13 mouse cellular contexts compared by ENCODE assay signal in genomic region chr6:94401617-94402481, GRCm38 (mm10).
DNase-seq lines count a peak whose midpoint lies in the region; ATAC-seq lines count a peak whose summit lies in the region.
"Had no signal": no experiment of that assay in that cellular context is flagged by ENCODE, and none has a peak within 500 bp of the region (broad histone marks: within the 10 kb centered on the region; RNA-seq: fewer than 3 reads in every experiment).

No protein-coding gene starts in this region.

- intact Hi-C loops in heart, postnatal 36 days (cut with DNase I), result loop anchor here (5.0 kb wide), 1 partner anchor 645 kb away; no protein-coding TSS in a partner anchor

- H3K4me1 ChIP-seq in kidney, embryonic 14.5 days (ENCODE audit: control insufficient read depth, insufficient read depth, low read length), result peaks cover 14% of the 10 kb centered on the region
- peaks cover 30% of the 10 kb centered on the region for H3K4me1 ChIP-seq in forebrain, embryonic 10.5 days
- peaks cover 18% of the 10 kb centered on the region for H3K4me1 ChIP-seq in midbrain, embryonic 15.5 days

- H3K4me3 ChIP-seq in kidney, embryonic 14.5 days (ENCODE audit: low read length), result no peak overlapping the region
- H3K4me3 ChIP-seq in forebrain, embryonic 10.5 days, result peak overlapping the region; percentile 34; the same call in 1 of the 2 replicates
- H3K4me3 ChIP-seq in midbrain, embryonic 15.5 days, result no peak overlapping the region

- H3K27ac ChIP-seq in kidney, embryonic 14.5 days (ENCODE audit: low read depth, low read length), result no peak overlapping the region
- no peak overlapping the region for H3K27ac ChIP-seq in forebrain, embryonic 10.5 days
- H3K27ac ChIP-seq in midbrain, embryonic 15.5 days, result 0 out of 2 replicates have a peak overlapping the region, but pooled peaks have one; percentile 62
- H3K27ac ChIP-seq: gastrocnemius, adult 2 months had no signal

- no peaks in the 10 kb centered on the region for H3K9me3 ChIP-seq in kidney, embryonic 14.5 days (ENCODE audit: control insufficient read depth, low read length)
- no peaks in the 10 kb centered on the region for H3K9me3 ChIP-seq in forebrain, embryonic 10.5 days
- H3K9me3 ChIP-seq in midbrain, embryonic 15.5 days, result no peaks in the 10 kb centered on the region

- whole genome bisulfite sequencing in kidney, embryonic 14.5 days, result 52% methylated on average over 9 of the region's 9 CpGs
- WGBS in forebrain, embryonic 10.5 days, result 57% methylated on average over 9 of the region's 9 CpGs
- 39% methylated on average over 9 of the region's 9 CpGs for WGBS in midbrain, embryonic 15.5 days

- ATAC-seq in kidney, embryonic 14.5 days (ENCODE audit: low FRiP score, low TSS enrichment), result no peak
- no peak; the same call in 1 of the 2 replicates for ATAC-seq in midbrain, embryonic 15.5 days (replicated peaks)

- no peaks in the 10 kb centered on the region for H3K27me3 ChIP-seq in kidney, embryonic 14.5 days (ENCODE audit: control insufficient read depth, insufficient read depth, low read length)
- peaks cover 36% of the 10 kb centered on the region for H3K27me3 ChIP-seq in forebrain, embryonic 10.5 days (ENCODE audit: poor library complexity, severe bottlenecking)
- H3K27me3 ChIP-seq in midbrain, embryonic 15.5 days (replicated peaks), result no peaks in the 10 kb centered on the region

- H3K9ac ChIP-seq in kidney, embryonic 14.5 days (ENCODE audit: low read depth, low read length), result no peak overlapping the region
- H3K9ac ChIP-seq in midbrain, embryonic 15.5 days, result no peak overlapping the region

- no peak for DNase-seq in kidney, postnatal 10 days
- peak; percentile 49 to 57 for DNase-seq in cerebellum, adult 18-20 months
- no peak for DNase-seq in forebrain, embryonic 10.5 days (ENCODE audit: extremely low spot score, low spot score)
- no peak for DNase-seq in adrenal gland, postnatal 10 days
- no peak for DNase-seq in ovary, postnatal 14 days (ENCODE audit: low spot score)
- no peak for DNase-seq in heart, postnatal 36 days
- DNase-seq: gastrocnemius, adult 2 months; heart, postnatal 14 days; lung, adult 2 months; spleen, adult 18-20 months; thymus, postnatal 14 days had no signal

- peak overlapping the region; percentile 48 for H3K4me2 ChIP-seq in kidney, embryonic 14.5 days (replicated peaks; ENCODE audit: low read depth, low read length)
- peak overlapping the region; percentile 49 for H3K4me2 ChIP-seq in midbrain, embryonic 15.5 days

- no peaks in the 10 kb centered on the region for H3K36me3 ChIP-seq in kidney, embryonic 14.5 days (ENCODE audit: control insufficient read depth, insufficient read depth, low read length)
- H3K36me3 ChIP-seq in forebrain, embryonic 10.5 days (replicated peaks), result no peaks in the 10 kb centered on the region
- no peaks in the 10 kb centered on the region for H3K36me3 ChIP-seq in midbrain, embryonic 15.5 days (replicated peaks)

Comparison
In these comparisons a context has a peak if more than half of its experiments do, and no peak if none do; other contexts are left out.
1. DNase-seq: peak in cerebellum, adult 18-20 months (2 of 2); none in kidney, postnatal 10 days (single experiment), forebrain, embryonic 10.5 days (single experiment), adrenal gland, postnatal 10 days (single experiment), ovary, postnatal 14 days (single experiment) and heart, postnatal 36 days (0 of 2).